ENCODE assay signal across 8 mouse cellular contexts in genomic region chr1:127206881-127207555, GRCm38 (mm10). TPM values are rescaled to one million over a fixed set of nuclear protein-coding genes. Genes with fewer than 3 reads are reported as not detected.
DNase-seq lines count a peak whose midpoint lies in the region; ATAC-seq and TF ChIP-seq lines count a peak whose summit lies in the region.

No protein-coding gene starts in this region.

- no peaks in the 10 kb centered on the region for H3K27me3 ChIP-seq in heart, embryonic 11.5 days (ENCODE audit: control insufficient read depth, insufficient read depth, low read length)
- no peaks in the 10 kb centered on the region for H3K27me3 ChIP-seq in CH12.LX (replicated peaks)
- no peaks in the 10 kb centered on the region for H3K27me3 ChIP-seq in heart, embryonic 16.5 days (ENCODE audit: control insufficient read depth, insufficient read depth, low read length)

- peak overlapping the region; percentile 99 for H3K4me2 ChIP-seq in heart, embryonic 11.5 days
- H3K4me2 ChIP-seq in CH12.LX (ENCODE audit: insufficient read depth, low read depth, poor library complexity, severe bottlenecking): peak overlapping the region; percentile 73; the same call in 1 of the 2 replicates
- H3K4me2 ChIP-seq in heart, embryonic 16.5 days (ENCODE audit: low read depth, low read length): peak overlapping the region; percentile 96

- H3K36me3 ChIP-seq in heart, embryonic 11.5 days (ENCODE audit: control insufficient read depth, insufficient read depth, low read length): no peaks in the 10 kb centered on the region
- H3K36me3 ChIP-seq in CH12.LX (replicated peaks in 1 of 2; ENCODE audit: control insufficient read depth in 1 of 2, insufficient read depth in 1 of 2, low read length in 1 of 2): peaks cover 0 to 3% of the 10 kb centered on the region in 2 experiments
- H3K36me3 ChIP-seq in heart, embryonic 16.5 days (ENCODE audit: control insufficient read depth, insufficient read depth): no peaks in the 10 kb centered on the region

- no peak for ATAC-seq in heart, embryonic 11.5 days (replicated peaks; ENCODE audit: insufficient number of reproducible peaks, low FRiP score, low TSS enrichment)
- ATAC-seq in heart, embryonic 16.5 days (replicated peaks; ENCODE audit: extremely low read depth, insufficient read depth, low FRiP score): no peak
- ATAC-seq in megakaryocyte, adult 5-6 weeks (ENCODE audit: poor library complexity, severe bottlenecking): peak; percentile 44
- no peak for ATAC-seq in monocyte, adult 5-6 weeks (replicated peaks; ENCODE audit: insufficient number of reproducible peaks, low FRiP score, low TSS enrichment, poor library complexity, severe bottlenecking)
- ATAC-seq in activated CD4-positive, CD25-positive, alpha-beta regulatory T cell, adult 4 months: no peak

- TF ChIP-seq CTCF in CH12.LX (conservative IDR thresholded peaks at IDR 0.05 in 1 of 2, IDR thresholded peaks at IDR 0.05 in 1 of 2; ENCODE audit: low read depth in 2 of 2, low read length in 2 of 2): no peak

- peaks cover 7% of the 10 kb centered on the region; the same call in 1 of the 2 replicates for H3K4me1 ChIP-seq in heart, embryonic 11.5 days (ENCODE audit: control insufficient read depth, insufficient read depth, low read length)
- peaks cover 4 to 36% of the 10 kb centered on the region in 2 experiments for H3K4me1 ChIP-seq in CH12.LX (ENCODE audit: control insufficient read depth in 1 of 2, insufficient read depth in 2 of 2)
- H3K4me1 ChIP-seq in heart, embryonic 16.5 days (ENCODE audit: control insufficient read depth, insufficient read depth, low read length): peaks cover 20% of the 10 kb centered on the region

- no peak for TF ChIP-seq RAD21 in CH12.LX (IDR thresholded peaks at IDR 0.05; ENCODE audit: low read depth, low read length)

- no peak for TF ChIP-seq POLR2A in CH12.LX (IDR thresholded peaks at IDR 0.05; ENCODE audit: low read depth, low read length)

- H3K4me3 ChIP-seq in heart, embryonic 11.5 days (ENCODE audit: low read depth, low read length): peak overlapping the region; percentile 69; the same call in 1 of the 2 replicates
- peak overlapping the region in 2 of 3 experiments; percentile 71 to 88 for H3K4me3 ChIP-seq in CH12.LX (replicated peaks in 1 of 3; ENCODE audit: low read depth in 2 of 3, low read length in 2 of 3, poor library complexity in 1 of 3)
- peak overlapping the region; percentile 92 for H3K4me3 ChIP-seq in heart, embryonic 16.5 days (ENCODE audit: low read length)

- H3K79me2 ChIP-seq in CH12.LX (replicated peaks; ENCODE audit: control insufficient read depth, extremely low read depth, insufficient read depth, poor library complexity, severe bottlenecking): no peaks in the 10 kb centered on the region

- no peak overlapping the region for H3K9ac ChIP-seq in heart, embryonic 11.5 days (ENCODE audit: low read depth, low read length)
- H3K9ac ChIP-seq in CH12.LX (ENCODE audit: insufficient read depth, low read depth): no peak overlapping the region; the same call in 1 of the 2 replicates
- peak overlapping the region; percentile 90 for H3K9ac ChIP-seq in heart, embryonic 16.5 days (ENCODE audit: low read length)

- 61% methylated on average over 11 of the region's 11 CpGs for WGBS in heart, embryonic 11.5 days (ENCODE audit: insufficient replicate concordance)
- WGBS in heart, embryonic 16.5 days: 66% methylated on average over 11 of the region's 11 CpGs

- dilution Hi-C loops in CH12.LX (cut with MboI; ENCODE audit: extremely low pct_ligation_motif_present, extremely low pct_unique_long_range_greater_than_20kb, low sequenced_read_pairs): no loop called here

- H3K9me3 ChIP-seq in heart, embryonic 11.5 days (replicated peaks; ENCODE audit: control insufficient read depth, low read length): no peaks in the 10 kb centered on the region
- no peaks in the 10 kb centered on the region for H3K9me3 ChIP-seq in CH12.LX (replicated peaks; ENCODE audit: low read length)
- H3K9me3 ChIP-seq in heart, embryonic 16.5 days (replicated peaks; ENCODE audit: control insufficient read depth, low read length): no peaks in the 10 kb centered on the region

- in situ Hi-C loops in CH12.LX (cut with MboI; ENCODE audit: low pct_ligation_motif_present, low pct_unique_long_range_greater_than_20kb, low sequenced_read_pairs): loop anchor here (10.0 to 25.0 kb wide), 2 partner anchors 98 to 480 kb away; partner anchors contain the start of gene Tmem163

- no peak overlapping the region for H3K27ac ChIP-seq in heart, embryonic 11.5 days (ENCODE audit: low read depth, low read length)
- H3K27ac ChIP-seq in CH12.LX (ENCODE audit: insufficient read depth, low read depth): no peak overlapping the region
- H3K27ac ChIP-seq in heart, embryonic 16.5 days (ENCODE audit: low read length): no peak overlapping the region

- no peak for DNase-seq in heart, adult 9 months (ENCODE audit: low spot score in 2 of 2)
- DNase-seq in CH12.LX (ENCODE audit: extremely low read depth): no peak
- DNase-seq in adrenal gland, adult 2 months: no peak

- TF ChIP-seq EP300 in CH12.LX (IDR thresholded peaks at IDR 0.05; ENCODE audit: low read length): no peak

TF ChIP-seq in CH12.LX, 34 proteins besides CTCF, POLR2A, EP300 and RAD21:
- TF ChIP-seq ETS1 (conservative IDR thresholded peaks at IDR 0.05; ENCODE audit: low read depth, low read length) (no peak), ELF1 (IDR thresholded peaks at IDR 0.05; ENCODE audit: low read depth, low read length) (no peak), NELFE (IDR thresholded peaks at IDR 0.05; ENCODE audit: low read depth, low read length) (no peak), MAX (IDR thresholded peaks at IDR 0.05; ENCODE audit: low read length) (no peak), JUND (conservative IDR thresholded peaks at IDR 0.05; ENCODE audit: low read depth, low read length) (no peak), HCFC1 (IDR thresholded peaks at IDR 0.05; ENCODE audit: low read depth, low read length) (no peak), MEF2A (IDR thresholded peaks at IDR 0.05; ENCODE audit: borderline replicate concordance, low read depth, low read length) (no peak), MXI1 (IDR thresholded peaks at IDR 0.05; ENCODE audit: low read depth, low read length) (0 out of 2 replicates have a peak, but pooled peaks have one; percentile 36), TCF12 (IDR thresholded peaks at IDR 0.05; ENCODE audit: low read depth, low read length) (no peak), POLR2AphosphoS2 (IDR thresholded peaks at IDR 0.05; ENCODE audit: low read depth, low read length) (no peak), USF2 (conservative IDR thresholded peaks at IDR 0.05; ENCODE audit: low read depth, low read length) (no peak), RCOR1 (conservative IDR thresholded peaks at IDR 0.05; ENCODE audit: low read depth, low read length) (no peak), CHD2 (IDR thresholded peaks at IDR 0.05; ENCODE audit: low read length) (no peak), SIN3A (IDR thresholded peaks at IDR 0.05; ENCODE audit: low read length) (peak; percentile 41; the same call in 1 of the 2 replicates), MAFK (IDR thresholded peaks at IDR 0.05; ENCODE audit: insufficient replicate concordance, low read length) (no peak)

RNA-seq across cellular contexts. Expression of gene Mgat5, which starts 2.2 kb away (rescaled TPM):
- polyA plus RNA-seq in heart, embryonic 11.5 days (2014; fragmentation: Nextera tagmentation; extraction: Ambion mirVana): 4.2 and 4.9 TPM in 2 replicates
- total RNA-seq in CH12.LX (2012; rRNA removed) (6.0 and 8.8 TPM in 2 replicates), CH12.LX (2014; rRNA removed) (6.1 and 6.6 TPM in 2 replicates)
- polyA plus RNA-seq in CH12.LX (2012; ENCODE audit: insufficient read length, low read depth): 5.9 and 6.0 TPM in 2 replicates
- 4.6 and 5.1 TPM in 2 replicates for polyA plus RNA-seq in heart, embryonic 16.5 days (2015; fragmentation: Nextera tagmentation; extraction: Ambion mirVana)
- total RNA-seq in megakaryocyte, adult 5-6 weeks (2015): 15.9 and 17.2 TPM in 2 replicates
- 14.4 and 19.0 TPM in 2 replicates for total RNA-seq in megakaryocyte, adult 5-6 weeks (2017)
- total RNA-seq in monocyte, adult 5-6 weeks (2017): 19.4 to 35.1 TPM (median 21.1 TPM) in 3 replicates
- 10 to 100 TPM; 13.8 to 15.5 TPM for polyA plus RNA-seq in activated CD4-positive, CD25-positive, alpha-beta regulatory T cell, adult 4 months (2017; shearing (Covaris generic))
- 10 to 100 TPM; 11.2 to 14.0 TPM for total RNA-seq in adrenal gland, adult 2 months (2021)
- 2.8 and 3.3 TPM in 2 replicates for polyA plus RNA-seq in adrenal gland, adult 2 months (2012; rRNA removed)
